Mouse (Mus musculus) cerebellum, adult 2 months (tissue): ENCODE data around the gene Serp2.

Source experiments
- CTCF ChIP-seq: fragments of 200-500 bp; IDR thresholded peaks from 2 replicates; pipeline ENCODE4 v1.5.1; 2011; ENCODE audit warnings: low read depth, mild to moderate bottlenecking, control low read depth, low read length, moderate library complexity, borderline replicate concordance; ENCODE audit not compliant: insufficient read depth
- POLR2A ChIP-seq: fragments of 200-500 bp; IDR thresholded peaks from 2 replicates; pipeline ENCODE4 v1.6.1; 2011; ENCODE audit warnings: low read length, control low read depth, borderline replicate concordance; ENCODE audit not compliant: insufficient read depth

- no peak for TF ChIP-seq POLR2A
- no peak for TF ChIP-seq CTCF
Observed at GRCm38 (mm10) chr14:76513395-76514049, 43.2 kb downstream of the Serp2 start.
